ENCODE assay signal across 9 mouse cellular contexts in genomic region chr13:46420095-46420494, GRCm38 (mm10). TPM values are rescaled to one million over a fixed set of nuclear protein-coding genes. Genes with fewer than 3 reads are reported as not detected.
DNase-seq lines count a peak whose midpoint lies in the region; ATAC-seq and TF ChIP-seq lines count a peak whose summit lies in the region.
"Had no signal": no experiment of that assay in that cellular context is flagged by ENCODE, and none has a peak within 500 bp of the region (broad histone marks: within the 10 kb centered on the region; RNA-seq: fewer than 3 reads in every experiment).

No protein-coding gene starts in this region.

- H3K9me3 ChIP-seq in limb, embryonic 12.5 days = no peaks in the 10 kb centered on the region
- no peaks in the 10 kb centered on the region for H3K9me3 ChIP-seq in stomach, postnatal 0 days (ENCODE audit: control insufficient read depth, low read length)

- peak overlapping the region; percentile 27; the same call in 1 of the 2 replicates for H3K9ac ChIP-seq in limb, embryonic 12.5 days (replicated peaks)
- peak overlapping the region; percentile 43; the same call in 1 of the 2 replicates for H3K9ac ChIP-seq in stomach, postnatal 0 days (ENCODE audit: low read length)

- TF ChIP-seq EP300 in stomach, postnatal 0 days (optimal IDR thresholded peaks at IDR 0.05) = no peak

- WGBS in limb, embryonic 12.5 days = 13% methylated on average over 3 of the region's 3 CpGs
- 18% methylated on average over 3 of the region's 3 CpGs for WGBS in stomach, postnatal 0 days

- peaks cover 15% of the 10 kb centered on the region for H3K27me3 ChIP-seq in limb, embryonic 12.5 days
- no peaks in the 10 kb centered on the region for H3K27me3 ChIP-seq in stomach, postnatal 0 days (ENCODE audit: control insufficient read depth, insufficient read depth, low read length)

- peak; percentile 12 for DNase-seq in adrenal gland, postnatal 14 days
- no peak for DNase-seq in adrenal gland, postnatal 10 days
- peak; percentile 14 for DNase-seq in thymus, postnatal 4 days
- DNase-seq in thymus, adult 18-20 months = no peak
- DNase-seq in stomach, postnatal 0 days (ENCODE audit: low spot score) = no peak
- no peak for DNase-seq in spleen, adult 12 weeks (ENCODE audit: low spot score)
- DNase-seq in frontal cortex, postnatal 10 days (ENCODE audit: low spot score in 2 of 2) = no peak
- DNase-seq: layer of hippocampus, adult 9-11 months had no signal

- H3K4me2 ChIP-seq in limb, embryonic 12.5 days = peak overlapping the region; percentile 90
- peak overlapping the region; percentile 83 for H3K4me2 ChIP-seq in stomach, postnatal 0 days (replicated peaks; ENCODE audit: low read depth)

- no peak for TF ChIP-seq CTCF in stomach, postnatal 0 days (IDR thresholded peaks at IDR 0.05; ENCODE audit: low read depth)

- ATAC-seq in limb, embryonic 12.5 days (ENCODE audit: insufficient number of reproducible peaks, insufficient read depth, low FRiP score, low TSS enrichment, low read depth) = no peak
- ATAC-seq in stomach, postnatal 0 days (ENCODE audit: low FRiP score, low TSS enrichment) = no peak

- 0 out of 2 replicates have a peak, but pooled peaks cover 6% of the 10 kb centered on the region for H3K4me1 ChIP-seq in limb, embryonic 12.5 days (replicated peaks)
- no peaks in the 10 kb centered on the region for H3K4me1 ChIP-seq in stomach, postnatal 0 days (replicated peaks; ENCODE audit: control insufficient read depth, insufficient read depth)

- H3K4me3 ChIP-seq in limb, embryonic 12.5 days (replicated peaks) = peak overlapping the region; percentile 61
- H3K4me3 ChIP-seq in stomach, postnatal 0 days (ENCODE audit: low read depth, low read length) = peak overlapping the region; percentile 56

- no peak overlapping the region for H3K27ac ChIP-seq in limb, embryonic 12.5 days
- H3K27ac ChIP-seq in stomach, postnatal 0 days (replicated peaks) = no peak overlapping the region

- no peaks in the 10 kb centered on the region for H3K36me3 ChIP-seq in limb, embryonic 12.5 days
- no peaks in the 10 kb centered on the region for H3K36me3 ChIP-seq in stomach, postnatal 0 days (ENCODE audit: control insufficient read depth, insufficient read depth, low read length)

RNA-seq across cellular contexts. Expression of gene Rbm24, which starts 1.9 kb away (rescaled TPM):
- 8.1 and 8.4 TPM in 2 replicates for total RNA-seq in adrenal gland, postnatal 14 days (2021)
- total RNA-seq in adrenal gland, postnatal 10 days (2021) = 10 to 100 TPM in 1 of 2 experiments, 1 to 10 TPM in 1; 8.8 to 20.3 TPM
- 3.9 and 8.5 TPM in 2 replicates for polyA plus RNA-seq in limb, embryonic 12.5 days (2016; fragmentation: Nextera tagmentation; extraction: Ambion mirVana)
- polyA plus RNA-seq in stomach, postnatal 0 days (2015; fragmentation: Nextera tagmentation; extraction: Ambion mirVana) = 1.2 and 1.4 TPM in 2 replicates

Comparison
In these comparisons a context has a peak if more than half of its experiments do, and no peak if none do; other contexts are left out.
1. DNase-seq: peak in adrenal gland, postnatal 14 days (single experiment) and thymus, postnatal 4 days (single experiment); none in adrenal gland, postnatal 10 days (single experiment), thymus, adult 18-20 months (0 of 2), stomach, postnatal 0 days (single experiment), spleen, adult 12 weeks (single experiment) and frontal cortex, postnatal 10 days (0 of 2).